Mouse (Mus musculus): ENCODE measurements around the gene Nos1.
A peak's percentile ranks its signal among the peaks of the same experiment; 100 is the strongest.

The Nos1 gene

DNA sequence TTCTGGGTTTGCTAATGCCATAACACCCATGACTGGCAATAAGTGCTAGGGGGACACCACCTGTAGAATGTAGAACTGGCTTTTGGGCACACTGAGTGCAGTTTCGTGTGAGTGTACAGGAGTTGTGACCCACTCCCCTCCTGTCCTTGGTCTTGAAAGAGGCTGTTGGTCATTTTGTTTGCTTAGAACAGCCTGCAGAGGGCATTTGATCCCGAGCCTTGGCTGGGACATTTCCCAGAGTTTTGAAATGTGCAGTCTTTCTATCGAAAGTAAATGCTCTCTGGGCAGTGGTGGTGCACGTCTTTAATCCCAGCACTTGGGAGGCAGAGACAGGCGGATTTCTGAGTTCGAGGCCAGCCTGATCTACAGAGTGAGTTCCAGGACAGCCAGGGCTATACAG lies 215.1 kb downstream of the Nos1 start:
- DNase-seq (ENCODE audit: low read depth in 2 of 2, low spot score in 2 of 2) = no peak

DNA sequence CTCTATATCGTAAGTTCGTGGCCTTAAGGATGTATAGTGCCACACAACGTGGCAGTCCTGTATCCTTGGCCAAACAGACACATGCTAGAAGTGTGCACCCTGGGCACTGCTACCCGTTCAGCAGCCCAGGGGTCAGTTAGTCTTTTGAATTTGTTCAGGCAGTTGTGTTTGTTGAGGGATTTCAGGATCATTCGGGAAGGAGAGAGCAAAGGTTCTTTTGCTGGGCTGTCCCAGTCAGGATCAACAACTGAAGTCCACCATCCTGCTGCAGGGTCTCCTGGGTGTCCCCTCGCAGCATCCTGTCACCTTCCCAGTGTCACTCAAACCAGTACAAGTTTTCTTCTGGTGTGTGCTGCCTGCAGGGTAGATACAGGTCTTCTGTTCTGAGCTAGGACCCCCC lies 215.7 kb downstream of the Nos1 start:
- no peak for DNase-seq (ENCODE audit: low read depth in 2 of 2, low spot score in 2 of 2)

DNA sequence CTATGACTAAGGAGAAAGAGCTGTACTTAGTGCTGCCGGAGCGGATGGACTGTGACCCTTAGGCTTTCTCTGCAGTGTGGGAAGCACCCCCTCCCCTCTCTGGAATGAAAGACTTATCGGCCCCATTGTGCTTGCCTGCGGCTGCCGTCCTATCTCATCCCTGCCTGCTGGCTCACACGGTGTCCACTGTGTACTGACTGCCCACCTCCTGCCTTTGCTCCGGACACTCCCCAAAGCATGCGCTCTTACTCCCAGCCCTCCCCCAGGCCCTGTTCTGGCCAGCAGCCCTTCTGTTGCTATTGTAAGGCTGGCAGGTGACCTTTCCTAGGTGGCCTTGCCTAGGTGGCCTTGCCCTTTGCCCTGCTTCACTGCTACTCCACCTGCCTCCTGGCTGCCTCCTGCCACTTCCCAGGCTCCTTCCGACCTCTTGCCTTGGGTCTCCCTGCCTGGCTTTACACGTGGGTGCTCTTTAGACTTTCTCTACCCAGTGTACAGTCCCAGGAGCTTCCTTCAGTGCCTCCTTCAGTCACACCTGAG lies 216.7 kb downstream of the Nos1 start:
- DNase-seq (ENCODE audit: low read depth in 2 of 2, low spot score in 2 of 2) = no peak

DNA sequence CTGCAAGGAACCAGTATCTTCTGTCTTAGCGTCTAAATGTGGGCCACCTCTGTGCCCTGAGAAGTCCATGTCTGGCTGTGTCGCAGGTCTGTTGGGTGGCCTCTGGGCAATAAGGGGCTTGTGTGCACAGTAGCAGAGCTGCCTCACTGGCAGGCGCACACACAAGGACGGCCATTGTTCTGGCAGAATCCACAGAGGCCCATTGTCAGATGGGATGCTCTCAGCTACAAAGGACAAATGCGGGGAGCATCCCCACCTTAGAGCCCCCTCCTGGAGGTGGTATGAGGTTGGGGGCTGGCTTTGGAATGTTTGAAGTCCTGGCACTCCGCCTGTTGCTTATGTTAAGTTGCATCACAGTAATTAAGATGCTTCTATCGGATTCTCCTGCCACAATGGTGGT lies 218.2 kb downstream of the Nos1 start:
- no peak for DNase-seq (ENCODE audit: low read depth in 2 of 2, low spot score in 2 of 2)

DNA sequence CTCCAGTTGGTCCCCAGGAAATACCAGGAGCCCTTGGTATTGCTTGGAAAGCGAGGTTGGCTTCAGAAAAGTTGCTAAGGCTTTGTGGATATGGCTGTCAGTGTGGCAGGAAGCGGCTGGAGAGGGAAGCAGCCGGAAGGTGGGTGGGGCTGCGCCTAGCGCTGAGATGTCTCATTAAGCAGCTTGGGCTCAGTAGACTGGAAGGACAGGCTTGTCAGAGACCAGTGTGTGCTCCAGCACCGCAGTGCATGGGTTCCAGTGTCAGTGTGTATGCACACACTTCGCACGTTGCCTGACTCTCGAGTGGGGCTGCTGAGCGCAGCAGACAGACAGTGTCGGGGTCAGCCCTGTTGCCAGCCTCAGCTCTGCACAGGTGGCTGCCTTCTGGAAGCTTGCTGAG lies 218.8 kb downstream of the Nos1 start:
- DNase-seq (ENCODE audit: low read depth in 2 of 2, low spot score in 2 of 2) = no peak

DNA sequence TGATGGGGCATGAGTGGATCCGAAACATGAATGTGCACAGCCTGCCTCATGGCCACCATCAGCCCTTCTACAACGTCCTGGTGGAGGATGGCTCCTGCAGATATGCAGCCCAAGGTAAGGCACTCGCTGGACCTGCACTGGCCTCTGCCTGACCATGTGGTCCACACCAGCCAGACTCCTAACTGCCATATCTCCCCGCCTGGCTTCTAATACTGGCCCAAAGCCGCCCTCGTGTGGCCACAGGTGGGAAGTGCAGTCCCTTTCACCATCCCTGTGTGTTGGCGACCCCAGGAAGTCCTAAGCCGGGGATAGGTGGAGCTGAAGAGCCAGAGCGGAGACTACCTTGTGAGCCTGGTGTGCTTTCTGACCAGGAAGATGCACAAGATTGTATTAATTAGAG lies 221.2 kb downstream of the Nos1 start:
- DNase-seq (ENCODE audit: low read depth in 2 of 2, low spot score in 2 of 2) = peak; percentile 44 to 65

DNA sequence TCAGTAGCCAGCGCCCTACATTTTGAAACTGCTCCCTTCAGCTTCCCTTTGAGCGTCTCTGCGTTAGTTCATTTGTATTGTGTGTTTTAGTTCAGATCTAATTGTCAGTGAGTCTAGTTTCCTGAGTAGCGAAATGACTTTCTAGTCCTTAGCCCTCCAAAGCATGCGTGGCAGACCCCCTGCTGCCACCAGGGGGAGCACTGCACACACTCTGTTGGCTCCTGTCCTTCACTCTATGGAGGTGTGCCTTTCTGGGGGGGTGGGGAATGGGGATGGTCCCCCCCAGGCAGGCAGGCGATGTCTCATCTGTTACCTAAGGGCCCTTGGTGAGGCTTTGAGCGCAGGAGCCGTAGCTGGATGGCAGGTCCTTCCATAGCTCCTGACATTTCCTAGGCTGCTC lies 223.8 kb downstream of the Nos1 start:
- peak; percentile 48 to 66 for DNase-seq (ENCODE audit: low read depth in 2 of 2, low spot score in 2 of 2)

DNA sequence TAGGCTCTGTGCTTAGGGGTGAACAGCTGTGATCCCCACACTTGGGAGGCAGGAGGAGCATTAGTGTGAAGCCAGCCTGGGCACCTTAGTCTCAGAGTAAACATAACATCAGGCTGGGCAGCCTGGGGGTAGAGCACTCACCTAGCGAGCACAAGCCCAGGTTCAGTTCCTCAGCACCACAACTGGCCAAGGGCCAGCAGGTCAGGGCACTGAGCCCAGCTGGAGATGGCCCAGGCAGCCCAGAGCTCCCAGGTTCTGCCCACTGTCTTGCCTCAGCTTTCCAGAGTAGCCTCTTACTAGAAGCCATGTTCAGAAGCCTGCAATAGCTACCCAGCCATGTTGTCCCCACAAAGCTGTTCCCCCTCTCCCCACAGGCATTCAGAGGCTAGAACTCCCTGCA lies 224.9 kb downstream of the Nos1 start:
- no peak for DNase-seq (ENCODE audit: low read depth in 2 of 2, low spot score in 2 of 2)

DNA sequence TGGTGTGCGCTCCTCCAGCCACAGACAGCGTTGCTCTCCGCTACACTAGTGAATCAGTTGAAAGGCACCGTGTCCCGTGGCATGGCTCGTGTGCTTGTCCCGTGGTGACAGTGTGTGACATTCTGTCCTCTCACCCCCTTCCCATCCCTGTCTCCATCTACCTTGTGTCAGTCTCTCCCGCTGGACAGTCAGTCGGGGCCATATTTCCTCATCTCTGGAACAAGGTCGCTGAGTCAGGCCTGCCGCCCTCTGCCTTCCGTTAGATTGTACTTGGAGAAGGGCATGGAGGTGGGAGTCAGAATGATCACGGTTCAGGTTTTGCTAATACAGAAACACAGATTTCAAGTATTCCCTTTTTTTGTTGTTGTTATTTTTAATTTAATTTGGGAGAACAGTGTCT lies 227.5 kb downstream of the Nos1 start:
- DNase-seq (ENCODE audit: low read depth in 2 of 2, low spot score in 2 of 2) = no peak
